Comparison of ENCODE assay signal across 8 mouse cellular contexts in genomic region chr7:19403731-19404296, GRCm38 (mm10). TPM values are rescaled to one million over a fixed set of nuclear protein-coding genes. Genes with fewer than 3 reads are reported as not detected.
DNase-seq lines count a peak whose midpoint lies in the region; ATAC-seq and TF ChIP-seq lines count a peak whose summit lies in the region.

Klc3 (minus strand) TSS chr7:19404104.

- H3K4me3 ChIP-seq in cerebellum, adult 2 months (replicated peaks; ENCODE audit: insufficient read depth, low read depth, low read length): no peak within 1 kb of the TSS
- peak within 1 kb of the TSS; percentile 50 for H3K4me3 ChIP-seq in hindbrain, embryonic 12.5 days
- peak within 1 kb of the TSS; percentile 54 for H3K4me3 ChIP-seq in limb, embryonic 15.5 days
- peak within 1 kb of the TSS; percentile 53 for H3K4me3 ChIP-seq in midbrain, embryonic 16.5 days (ENCODE audit: low read depth, low read length)
- H3K4me3 ChIP-seq in stomach, postnatal 0 days (ENCODE audit: low read depth, low read length): peak within 1 kb of the TSS; percentile 53

- peak within 1 kb of the TSS; percentile 44 for H3K9ac ChIP-seq in hindbrain, embryonic 12.5 days
- H3K9ac ChIP-seq in limb, embryonic 15.5 days: peak within 1 kb of the TSS; percentile 48
- peak within 1 kb of the TSS; percentile 59 for H3K9ac ChIP-seq in midbrain, embryonic 16.5 days (ENCODE audit: low read depth, low read length)
- H3K9ac ChIP-seq in stomach, postnatal 0 days (ENCODE audit: low read length): peak within 1 kb of the TSS; percentile 62

- TF ChIP-seq CTCF in cerebellum, adult 2 months (IDR thresholded peaks at IDR 0.05; ENCODE audit: borderline replicate concordance, insufficient read depth, low read depth, low read length): no peak
- TF ChIP-seq CTCF in stomach, postnatal 0 days (IDR thresholded peaks at IDR 0.05; ENCODE audit: low read depth): no peak

- under 1% methylated on average over 62 of the region's 62 CpGs for WGBS in cerebellum, adult 2 months
- WGBS in hindbrain, embryonic 12.5 days: 1% methylated on average over 54 of the region's 62 CpGs
- WGBS in limb, embryonic 15.5 days: under 1% methylated on average over 55 of the region's 62 CpGs
- WGBS in midbrain, embryonic 16.5 days: 1% methylated on average over 62 of the region's 62 CpGs
- under 1% methylated on average over 56 of the region's 62 CpGs for WGBS in stomach, postnatal 0 days

- H3K4me1 ChIP-seq in cerebellum, adult 2 months (ENCODE audit: control insufficient read depth, insufficient read depth, low read length): no peaks in the 10 kb centered on the region; the same call in 1 of the 2 replicates
- H3K4me1 ChIP-seq in hindbrain, embryonic 12.5 days: peaks cover 19% of the 10 kb centered on the region
- H3K4me1 ChIP-seq in limb, embryonic 15.5 days: peaks cover 24% of the 10 kb centered on the region
- peaks cover 3% of the 10 kb centered on the region for H3K4me1 ChIP-seq in midbrain, embryonic 16.5 days (ENCODE audit: control insufficient read depth, insufficient read depth, low read length)
- no peaks in the 10 kb centered on the region for H3K4me1 ChIP-seq in stomach, postnatal 0 days (replicated peaks; ENCODE audit: control insufficient read depth, insufficient read depth)

- H3K36me3 ChIP-seq in hindbrain, embryonic 12.5 days: no peaks in the 10 kb centered on the region
- H3K36me3 ChIP-seq in limb, embryonic 15.5 days: no peaks in the 10 kb centered on the region
- no peaks in the 10 kb centered on the region for H3K36me3 ChIP-seq in midbrain, embryonic 16.5 days (ENCODE audit: control insufficient read depth, insufficient read depth, low read length)
- H3K36me3 ChIP-seq in stomach, postnatal 0 days (ENCODE audit: control insufficient read depth, insufficient read depth, low read length): no peaks in the 10 kb centered on the region

- no peak for ATAC-seq in hindbrain, embryonic 12.5 days (ENCODE audit: low FRiP score)
- ATAC-seq in limb, embryonic 15.5 days (ENCODE audit: insufficient number of reproducible peaks, low FRiP score, low TSS enrichment, low read depth): 0 out of 2 replicates have a peak, but pooled peaks have one; percentile 15
- ATAC-seq in midbrain, embryonic 16.5 days: no peak; the same call in 1 of the 2 replicates
- peak; percentile 84 for ATAC-seq in stomach, postnatal 0 days (ENCODE audit: low FRiP score, low TSS enrichment)

- DNase-seq in cerebellum, adult 2 months: peak; percentile 35 to 43
- DNase-seq in cerebellum, adult 11-12 months: no peak
- DNase-seq in embryo, embryonic 11 days: peak; percentile 71
- DNase-seq in stomach, postnatal 0 days (ENCODE audit: low spot score): peak; percentile 92
- no peak for DNase-seq in gastrocnemius, postnatal 4 days (ENCODE audit: low spot score in 2 of 2)

- peak within 1 kb of the TSS; percentile 87 for H3K4me2 ChIP-seq in hindbrain, embryonic 12.5 days (replicated peaks)
- H3K4me2 ChIP-seq in limb, embryonic 15.5 days: peak within 1 kb of the TSS; percentile 98
- H3K4me2 ChIP-seq in midbrain, embryonic 16.5 days (ENCODE audit: low read length): peak within 1 kb of the TSS; percentile 93
- H3K4me2 ChIP-seq in stomach, postnatal 0 days (replicated peaks; ENCODE audit: low read depth): peak within 1 kb of the TSS; percentile 95

- no peak for TF ChIP-seq POLR2A in cerebellum, adult 2 months (IDR thresholded peaks at IDR 0.05; ENCODE audit: borderline replicate concordance, insufficient read depth, low read length)

- TF ChIP-seq EP300 in stomach, postnatal 0 days (optimal IDR thresholded peaks at IDR 0.05): no peak

- H3K9me3 ChIP-seq in hindbrain, embryonic 12.5 days (replicated peaks): no peaks in the 10 kb centered on the region
- H3K9me3 ChIP-seq in limb, embryonic 15.5 days: peaks cover 6% of the 10 kb centered on the region; the same call in 1 of the 2 replicates
- no peaks in the 10 kb centered on the region for H3K9me3 ChIP-seq in midbrain, embryonic 16.5 days (replicated peaks; ENCODE audit: control insufficient read depth, low read length, poor library complexity, severe bottlenecking)
- H3K9me3 ChIP-seq in stomach, postnatal 0 days (ENCODE audit: control insufficient read depth, low read length): no peaks in the 10 kb centered on the region

- H3K27ac ChIP-seq in cerebellum, adult 2 months (ENCODE audit: insufficient read depth, low read length): no peak within 1 kb of the TSS
- H3K27ac ChIP-seq in hindbrain, embryonic 12.5 days: no peak within 1 kb of the TSS
- no peak within 1 kb of the TSS for H3K27ac ChIP-seq in limb, embryonic 15.5 days
- H3K27ac ChIP-seq in midbrain, embryonic 16.5 days (ENCODE audit: low read length): no peak within 1 kb of the TSS
- H3K27ac ChIP-seq in stomach, postnatal 0 days (replicated peaks): no peak within 1 kb of the TSS

- H3K27me3 ChIP-seq in cerebellum, adult 2 months (ENCODE audit: control insufficient read depth, insufficient read depth, low read length): no peaks in the 10 kb centered on the region; the same call in 1 of the 2 replicates
- peaks cover 64% of the 10 kb centered on the region for H3K27me3 ChIP-seq in hindbrain, embryonic 12.5 days
- H3K27me3 ChIP-seq in limb, embryonic 15.5 days: peaks cover 48% of the 10 kb centered on the region
- H3K27me3 ChIP-seq in midbrain, embryonic 16.5 days (ENCODE audit: control insufficient read depth, insufficient read depth, low read depth, low read length): peaks cover 33% of the 10 kb centered on the region
- no peaks in the 10 kb centered on the region; the same call in 1 of the 2 replicates for H3K27me3 ChIP-seq in stomach, postnatal 0 days (ENCODE audit: control insufficient read depth, insufficient read depth, low read length)

RNA-seq across cellular contexts. Expression of gene Klc3, which starts in this region (rescaled TPM):
- 1.7 and 2.1 TPM in 2 replicates for polyA plus RNA-seq in cerebellum, adult 2 months (2012; rRNA removed)
- 3.2 and 4.1 TPM in 2 replicates for polyA plus RNA-seq in hindbrain, embryonic 12.5 days (2016; fragmentation: Nextera tagmentation; extraction: Ambion mirVana)
- polyA plus RNA-seq in limb, embryonic 15.5 days (2015; fragmentation: Nextera tagmentation; extraction: Ambion mirVana): 37.5 and 37.6 TPM in 2 replicates
- 1.4 and 1.7 TPM in 2 replicates for polyA plus RNA-seq in midbrain, embryonic 16.5 days (2015; fragmentation: Nextera tagmentation; extraction: Ambion mirVana)
- polyA plus RNA-seq in stomach, postnatal 0 days (2015; fragmentation: Nextera tagmentation; extraction: Ambion mirVana): 24.3 and 26.5 TPM in 2 replicates
- total RNA-seq in gastrocnemius, postnatal 4 days (2021): under 1 TPM in 1 of 2 experiments, not detected in 1; 0.16 TPM

Comparison
In these comparisons a context has a peak if more than half of its experiments do, and no peak if none do; other contexts are left out.
1. DNase-seq: peak in cerebellum, adult 2 months (2 of 2), embryo, embryonic 11 days (single experiment) and stomach, postnatal 0 days (single experiment); none in cerebellum, adult 11-12 months (single experiment) and gastrocnemius, postnatal 4 days (0 of 2).
2. ATAC-seq: peak in limb, embryonic 15.5 days (single experiment) and stomach, postnatal 0 days (single experiment); none in hindbrain, embryonic 12.5 days (single experiment) and midbrain, embryonic 16.5 days (single experiment).
3. Peak in every context shown above with its lines, with median percentiles within 50 percentile points of each other: H3K4me2 ChIP-seq and H3K9ac ChIP-seq.